Mouse (Mus musculus) G1E (cell line): ENCODE data around the gene Il25.

ENCODE experiments used
- CTCF ChIP-seq: IDR thresholded peaks from 2 replicates; pipeline ENCODE4 v1.5.1; 2012; ENCODE audit warnings: low read depth, low read length, inconsistent platforms, mixed read lengths
- GATA1 ChIP-seq: IDR thresholded peaks from 2 replicates; pipeline ENCODE4 v1.6.1; 2012; ENCODE audit warnings: borderline replicate concordance, low read length, inconsistent platforms, mixed read lengths
- TAL1 ChIP-seq: conservative IDR thresholded peaks from 2 replicates; pipeline ENCODE4 v1.6.1; 2012; ENCODE audit warnings: low read depth, low read length, inconsistent platforms, mixed read lengths

DNA sequence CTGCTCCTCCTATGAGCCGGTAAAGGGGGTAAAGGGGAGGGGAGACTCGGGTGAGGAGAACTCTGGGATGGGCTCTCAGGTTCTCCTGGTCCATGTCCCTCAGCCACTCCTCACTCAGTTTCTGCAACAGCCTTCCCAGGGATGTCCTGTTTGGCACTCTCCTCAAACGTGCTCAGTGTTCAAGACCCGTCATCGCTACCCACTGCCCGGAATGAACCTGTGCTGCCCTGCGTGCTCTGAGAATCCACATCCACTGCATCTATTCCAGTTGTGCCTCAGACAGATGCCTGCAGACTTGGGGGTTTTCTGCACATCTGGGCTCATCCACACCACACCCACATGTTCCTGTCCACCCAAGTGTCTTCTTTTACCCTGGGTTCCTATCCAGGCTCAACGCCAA lies 10.0 kb downstream of the Il25 start:
- TF ChIP-seq TAL1, result no peak
- no peak for TF ChIP-seq CTCF
- no peak for TF ChIP-seq GATA1
